Mouse (Mus musculus): Measurements from ENCODE around the gene Eftud2. TPM values are rescaled to one million over a fixed set of nuclear protein-coding genes. Genes with fewer than 3 reads are reported as not detected.

The Eftud2 gene
- polyA plus RNA-seq, 1 experiment from 2014 or later = 121 TPM

GRCm38 (mm10) chr11:102898408-102898807 is 17.6 kb upstream of the Eftud2 start:
- peak; percentile 60; the same call in 1 of the 2 replicates for ATAC-seq (ENCODE audit: low FRiP score)
- Histone ChIP-seq H3K9me3 (replicated peaks) (no peaks in the 10 kb centered on the region), H3K36me3 (no peaks in the 10 kb centered on the region), H3K4me3 (replicated peaks) (no peak overlapping the region), H3K27ac (replicated peaks) (peak overlapping the region; percentile 30; the same call in 1 of the 2 replicates), H3K27me3 (replicated peaks) (peaks cover 40% of the 10 kb centered on the region), H3K4me2 (no peak overlapping the region), H3K9ac (replicated peaks) (no peak overlapping the region), H3K4me1 (peaks cover 13% of the 10 kb centered on the region)
- WGBS = 63% methylated on average over 9 of the region's 9 CpGs

GRCm38 (mm10) chr11:102896641-102897040 is 15.9 kb upstream of the Eftud2 start:
- Histone ChIP-seq H3K4me2 (no peak overlapping the region), H3K27me3 (replicated peaks) (peaks cover 53% of the 10 kb centered on the region), H3K36me3 (no peaks in the 10 kb centered on the region), H3K27ac (replicated peaks) (no peak overlapping the region), H3K9me3 (replicated peaks) (no peaks in the 10 kb centered on the region), H3K4me1 (peaks cover 21% of the 10 kb centered on the region), H3K4me3 (replicated peaks) (no peak overlapping the region), H3K9ac (replicated peaks) (no peak overlapping the region)
- no peak for ATAC-seq (ENCODE audit: low FRiP score)
- 79% methylated on average over 20 of the region's 20 CpGs for WGBS

GRCm38 (mm10) chr11:102895779-102896178 is 15.0 kb upstream of the Eftud2 start:
- no peaks in the 10 kb centered on the region for H3K36me3 ChIP-seq
- H3K27ac ChIP-seq (replicated peaks) = no peak overlapping the region
- peaks cover 18% of the 10 kb centered on the region for H3K4me1 ChIP-seq
- no peak overlapping the region for H3K4me2 ChIP-seq
- H3K4me3 ChIP-seq (replicated peaks) = no peak overlapping the region
- no peak overlapping the region for H3K9ac ChIP-seq (replicated peaks)
- peaks cover 58% of the 10 kb centered on the region for H3K27me3 ChIP-seq (replicated peaks)
- no peak for ATAC-seq (ENCODE audit: low FRiP score)
- 74% methylated on average over 9 of the region's 9 CpGs for WGBS
- no peaks in the 10 kb centered on the region for H3K9me3 ChIP-seq (replicated peaks)

GRCm38 (mm10) chr11:102894716-102895115 is 13.9 kb upstream of the Eftud2 start:
- Histone ChIP-seq H3K4me2 (no peak overlapping the region), H3K4me1 (peaks cover 18% of the 10 kb centered on the region), H3K27me3 (replicated peaks) (peaks cover 57% of the 10 kb centered on the region), H3K4me3 (replicated peaks) (no peak overlapping the region), H3K9ac (replicated peaks) (no peak overlapping the region), H3K36me3 (no peaks in the 10 kb centered on the region), H3K27ac (replicated peaks) (no peak overlapping the region), H3K9me3 (replicated peaks) (no peaks in the 10 kb centered on the region)
- 91% methylated on average over 4 of the region's 4 CpGs for WGBS
- no peak for ATAC-seq (ENCODE audit: low FRiP score)

DNA sequence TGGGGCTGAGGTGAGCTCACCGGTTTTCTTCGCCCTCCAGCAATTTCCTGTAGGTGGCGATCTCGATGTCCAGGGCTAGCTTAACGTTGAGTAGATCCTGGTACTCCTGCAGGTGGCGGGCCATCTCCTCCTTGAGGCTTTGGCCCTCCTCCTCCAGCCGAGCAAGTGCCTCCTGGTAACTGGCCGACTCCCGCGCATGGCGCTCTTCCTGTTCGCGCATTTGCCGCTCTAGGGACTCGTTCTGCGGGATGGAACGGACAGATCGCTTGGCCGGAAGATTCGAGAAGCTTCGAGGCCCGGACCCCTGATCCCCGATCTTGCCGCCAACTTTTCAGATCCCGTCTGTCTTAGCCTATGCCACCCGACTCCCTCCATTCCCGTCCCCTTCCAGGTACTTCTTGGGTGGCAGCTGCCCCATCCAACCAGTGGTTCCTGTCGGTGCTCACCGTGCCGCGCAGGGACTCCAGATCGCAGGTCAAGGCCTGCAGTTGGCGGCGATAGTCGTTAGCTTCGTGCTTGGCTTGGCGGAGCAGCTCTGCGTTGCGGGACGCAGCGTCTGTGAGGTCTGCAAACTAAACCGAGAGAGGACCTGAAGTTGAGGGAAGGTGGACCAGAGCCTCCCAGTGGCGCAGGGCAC is 12.3 kb upstream of the Eftud2 start:
- Histone ChIP-seq H3K36me3 (no peaks in the 10 kb centered on the region), H3K27ac (replicated peaks) (no peak overlapping the region), H3K4me2 (peak overlapping the region; percentile 56), H3K4me3 (replicated peaks) (peak overlapping the region; percentile 27), H3K9me3 (replicated peaks) (no peaks in the 10 kb centered on the region), H3K9ac (replicated peaks) (peak overlapping the region; percentile 28; the same call in 1 of the 2 replicates), H3K4me1 (peaks cover 19% of the 10 kb centered on the region), H3K27me3 (replicated peaks) (peaks cover 62% of the 10 kb centered on the region)
- no peak for ATAC-seq (ENCODE audit: low FRiP score)
- 4% methylated on average over 43 of the region's 43 CpGs for WGBS

DNA sequence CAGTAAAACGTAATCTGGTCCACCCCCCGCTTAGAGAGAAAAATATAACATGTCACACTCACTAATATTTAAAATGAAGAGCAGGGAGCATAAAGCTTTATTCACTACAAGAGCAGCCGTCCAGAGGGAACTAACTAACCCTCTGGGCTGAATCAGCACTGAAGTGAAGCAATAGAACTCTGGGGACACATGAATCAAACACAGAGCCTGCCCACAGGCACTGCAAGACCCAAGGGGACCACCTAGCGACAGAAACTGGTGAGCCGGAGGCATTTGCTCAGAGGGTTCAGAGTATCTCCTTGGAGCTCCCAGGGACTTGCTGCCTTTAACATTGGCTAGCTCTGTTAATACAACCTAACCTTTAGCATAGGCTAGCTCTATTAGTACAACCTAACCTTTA is 9.3 kb upstream of the Eftud2 start:
- no peak for ATAC-seq (ENCODE audit: low FRiP score)
- Histone ChIP-seq H3K9me3 (replicated peaks) (no peaks in the 10 kb centered on the region), H3K27me3 (replicated peaks) (peaks cover 60% of the 10 kb centered on the region), H3K4me3 (replicated peaks) (no peak overlapping the region), H3K36me3 (no peaks in the 10 kb centered on the region), H3K27ac (replicated peaks) (no peak overlapping the region), H3K4me2 (no peak overlapping the region), H3K9ac (replicated peaks) (no peak overlapping the region), H3K4me1 (peaks cover 21% of the 10 kb centered on the region)
- 46% methylated on average over 5 of the region's 5 CpGs for WGBS

DNA sequence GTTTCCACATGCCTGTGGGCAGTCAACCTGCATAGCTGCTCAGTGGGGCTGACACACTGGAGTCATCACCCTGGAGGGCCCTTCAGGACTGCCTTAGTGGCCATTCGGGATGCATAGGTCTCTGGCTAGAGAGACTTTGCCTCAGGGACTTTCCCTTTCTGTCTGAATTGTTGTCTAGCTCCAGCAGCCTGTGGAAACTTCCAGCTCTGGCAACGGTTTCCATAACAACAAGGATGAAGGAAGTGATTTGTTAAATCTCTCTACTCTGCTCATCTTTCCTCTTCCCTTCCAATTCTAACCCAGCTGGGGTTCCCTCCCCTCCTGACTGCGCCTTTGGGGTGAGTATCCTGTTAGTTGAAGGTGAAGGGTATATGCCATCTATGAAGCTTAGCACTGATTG is 7.3 kb upstream of the Eftud2 start:
- Histone ChIP-seq H3K36me3 (no peaks in the 10 kb centered on the region), H3K27me3 (replicated peaks) (peaks cover 44% of the 10 kb centered on the region), H3K27ac (replicated peaks) (no peak overlapping the region), H3K4me3 (replicated peaks) (no peak overlapping the region), H3K4me1 (peaks cover 16% of the 10 kb centered on the region), H3K9me3 (replicated peaks) (no peaks in the 10 kb centered on the region), H3K4me2 (no peak overlapping the region), H3K9ac (replicated peaks) (no peak overlapping the region)
- 0 out of 2 replicates have a peak, but pooled peaks have one; percentile 17 for ATAC-seq (ENCODE audit: low FRiP score)
- WGBS = 60% methylated on average over 3 of the region's 3 CpGs

- no peak overlapping the region for H3K9ac ChIP-seq (replicated peaks)
- no peak overlapping the region for H3K27ac ChIP-seq (replicated peaks)
- no peaks in the 10 kb centered on the region for H3K36me3 ChIP-seq
- no peaks in the 10 kb centered on the region for H3K9me3 ChIP-seq (replicated peaks)
- WGBS = 87% methylated on average over 5 of the region's 5 CpGs
- H3K4me1 ChIP-seq = peaks cover 11% of the 10 kb centered on the region
- no peak overlapping the region for H3K4me2 ChIP-seq
- no peak for ATAC-seq (ENCODE audit: low FRiP score)
- H3K27me3 ChIP-seq (replicated peaks) = peaks cover 37% of the 10 kb centered on the region
- H3K4me3 ChIP-seq (replicated peaks) = no peak overlapping the region
Observed at GRCm38 (mm10) chr11:102887433-102887832, 6.6 kb upstream of the Eftud2 start.

- Histone ChIP-seq H3K9ac (replicated peaks) (no peak within 1 kb of the TSS), H3K4me2 (no peak within 1 kb of the TSS), H3K36me3 (no peaks in the 10 kb centered on the region), H3K27me3 (replicated peaks) (peaks cover 22% of the 10 kb centered on the region; the same call in 1 of the 2 replicates), H3K27ac (replicated peaks) (no peak within 1 kb of the TSS), H3K4me1 (peaks cover 24% of the 10 kb centered on the region), H3K4me3 (replicated peaks) (no peak within 1 kb of the TSS), H3K9me3 (replicated peaks) (no peaks in the 10 kb centered on the region)
- 57% methylated on average over 10 of the region's 10 CpGs for WGBS
- no peak for ATAC-seq (ENCODE audit: low FRiP score)
Observed at GRCm38 (mm10) chr11:102884616-102885219, 3.9 kb upstream of the Eftud2 start, which contains the start of gene Fam187a. Gene Fam187a (plus strand): TSS chr11:102885169.

DNA sequence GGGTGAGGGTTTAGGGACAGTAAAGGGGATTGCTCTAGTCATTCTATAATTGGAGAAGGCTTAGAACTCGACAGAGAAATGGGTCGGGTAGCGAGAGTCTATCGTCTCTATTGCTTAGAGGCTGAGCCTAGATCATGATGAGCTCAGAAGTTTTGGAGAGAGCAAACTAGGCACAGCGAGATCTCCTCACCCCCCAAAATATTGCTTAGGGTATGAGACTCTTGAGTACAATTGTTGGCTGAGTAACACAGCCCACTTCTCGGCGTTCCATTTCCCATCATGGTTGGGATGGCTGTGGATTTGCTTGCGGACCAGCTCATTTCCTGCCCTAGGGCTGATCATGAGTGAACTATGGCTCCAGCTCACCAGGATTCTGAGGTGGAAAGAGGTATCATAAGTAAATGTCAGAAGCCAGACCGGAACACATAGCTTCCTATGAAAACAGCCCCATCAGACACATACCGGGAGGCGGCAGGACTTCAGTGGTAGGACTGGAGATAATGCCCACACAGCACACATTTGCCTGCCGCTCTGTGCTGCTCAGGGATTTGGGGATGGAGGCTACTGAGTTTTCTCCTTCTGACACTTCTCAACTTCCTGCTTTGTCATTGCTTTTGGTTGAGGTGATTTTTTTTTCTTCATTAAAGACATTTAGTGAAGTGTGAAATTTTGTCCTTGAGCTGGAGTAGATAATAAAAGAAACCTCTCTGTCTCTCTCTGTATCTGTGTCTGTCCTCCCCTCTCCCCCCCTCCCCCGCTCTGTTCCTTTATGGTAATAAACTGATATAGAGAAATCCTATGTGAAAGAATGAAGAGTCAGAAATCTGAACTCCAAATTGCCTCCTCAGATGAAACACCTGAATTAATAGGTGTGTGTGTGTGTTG is 771 bp upstream of the Eftud2 start:
- H3K9ac ChIP-seq (replicated peaks) = peak overlapping the region; percentile 84
- H3K4me1 ChIP-seq = peaks cover 26% of the 10 kb centered on the region
- ATAC-seq (ENCODE audit: low FRiP score) = peak; percentile 49
- H3K4me2 ChIP-seq = peak overlapping the region; percentile 83
- peak overlapping the region; percentile 73 for H3K4me3 ChIP-seq (replicated peaks)
- 19% methylated on average over 13 of the region's 13 CpGs for WGBS
- no peaks in the 10 kb centered on the region for H3K9me3 ChIP-seq (replicated peaks)
- H3K27ac ChIP-seq (replicated peaks) = peak overlapping the region; percentile 96
- 0 out of 2 replicates have a peak, but pooled peaks cover 9% of the 10 kb centered on the region for H3K27me3 ChIP-seq (replicated peaks)
- peaks cover 11% of the 10 kb centered on the region; the same call in 1 of the 2 replicates for H3K36me3 ChIP-seq

DNA sequence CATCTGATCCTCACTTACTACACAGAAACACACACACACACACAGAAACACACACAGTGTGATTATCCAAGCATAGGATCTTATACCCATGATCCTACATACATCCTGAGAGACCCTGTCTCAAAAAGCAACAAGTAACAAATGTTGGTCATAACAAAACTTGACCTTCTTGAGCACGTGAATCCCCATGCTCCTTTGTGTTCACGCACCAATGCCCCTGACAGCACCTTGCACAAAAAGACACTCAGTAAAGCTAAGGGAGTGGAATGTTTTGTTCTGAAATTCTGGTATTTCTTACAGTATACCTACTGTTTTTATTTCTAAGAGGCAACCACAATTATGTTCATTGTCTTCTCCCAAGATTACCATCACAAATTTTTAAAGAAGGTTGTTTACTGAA is 1.2 kb downstream of the Eftud2 start:
- H3K9ac ChIP-seq (replicated peaks) = 0 out of 2 replicates have a peak overlapping the region, but pooled peaks have one; percentile 6
- H3K36me3 ChIP-seq = peaks cover 27% of the 10 kb centered on the region
- peak overlapping the region; percentile 83 for H3K4me2 ChIP-seq
- peaks cover 26% of the 10 kb centered on the region for H3K4me1 ChIP-seq
- no peak for ATAC-seq (ENCODE audit: low FRiP score)
- H3K27me3 ChIP-seq (replicated peaks) = 0 out of 2 replicates have a peak, but pooled peaks cover 3% of the 10 kb centered on the region
- peak overlapping the region; percentile 73; the same call in 1 of the 2 replicates for H3K4me3 ChIP-seq (replicated peaks)
- no peak overlapping the region for H3K27ac ChIP-seq (replicated peaks)
- H3K9me3 ChIP-seq (replicated peaks) = no peaks in the 10 kb centered on the region
- 63% methylated on average over 2 of the region's 2 CpGs for WGBS

Data from neural tube, embryonic 15.5 days (tissue).